Mouse (Mus musculus) cerebellum, adult 18-20 months (tissue): ENCODE measurements around the gene Tep1.
A peak's percentile ranks its signal among the peaks of the same experiment; 100 is the strongest.

Experiments
- DNase-seq, 2 experiments: peaks; one replicate each; pipeline ENCODE4 v3.0.0; 2021

The Tep1 gene

GRCm38 (mm10) chr14:50788157-50788556 lies 82.2 kb downstream of the Tep1 start:
- DNase-seq = no peak

- DNase-seq = peak; percentile 86 to 90
These were observed 85.1 kb downstream of the Tep1 start, which contains the start of gene Ttc5 for GRCm38 (mm10) chr14:50785251-50785637. Gene Ttc5, minus strand, starts transcription at chr14:50785519.

- DNase-seq = no peak
These were observed 85.7 kb downstream of the Tep1 start for GRCm38 (mm10) chr14:50784391-50785250.

GRCm38 (mm10) chr14:50782166-50782565 lies 88.2 kb downstream of the Tep1 start:
- DNase-seq = no peak
